Mouse (Mus musculus) spleen, postnatal 36 days (tissue): ENCODE data around the gene Wscd2.

ENCODE experiments used
- DNase-seq, 2 experiments: peaks; one replicate each; pipeline ENCODE4 v3.0.0; 2022; ENCODE audit warnings: low spot score in 2 of 2, mixed read lengths in 1 of 2

Gene Wscd2

GRCm38 (mm10) chr5:113539438-113539837, 49.3 kb downstream of the Wscd2 start:
- peak; percentile 12 to 20 for DNase-seq

- no peak for DNase-seq
Measured at GRCm38 (mm10) chr5:113539858-113540257, 49.7 kb downstream of the Wscd2 start.

- no peak for DNase-seq
Measured at GRCm38 (mm10) chr5:113541196-113541595, 51.1 kb downstream of the Wscd2 start.

- DNase-seq: no peak
Measured at GRCm38 (mm10) chr5:113542885-113543476, 52.8 kb downstream of the Wscd2 start.

GRCm38 (mm10) chr5:113547949-113548700, 58.0 kb downstream of the Wscd2 start:
- DNase-seq: no peak

- DNase-seq: no peak
Measured at GRCm38 (mm10) chr5:113550249-113550648, 60.1 kb downstream of the Wscd2 start.

GRCm38 (mm10) chr5:113550759-113551158, 60.6 kb downstream of the Wscd2 start:
- DNase-seq: no peak

GRCm38 (mm10) chr5:113553402-113553897, 63.3 kb downstream of the Wscd2 start:
- DNase-seq: no peak

GRCm38 (mm10) chr5:113554095-113554494, 64.0 kb downstream of the Wscd2 start:
- no peak for DNase-seq

- no peak for DNase-seq
Measured at GRCm38 (mm10) chr5:113554571-113554970, 64.4 kb downstream of the Wscd2 start.

GRCm38 (mm10) chr5:113555684-113556083, 65.6 kb downstream of the Wscd2 start:
- DNase-seq: no peak

GRCm38 (mm10) chr5:113558065-113558464, 67.9 kb downstream of the Wscd2 start:
- DNase-seq: no peak

- DNase-seq: no peak
Measured at GRCm38 (mm10) chr5:113559627-113560026, 69.5 kb downstream of the Wscd2 start.

- DNase-seq: no peak
Measured at GRCm38 (mm10) chr5:113564463-113564862, 74.3 kb downstream of the Wscd2 start.

GRCm38 (mm10) chr5:113565101-113565854, 75.1 kb downstream of the Wscd2 start:
- DNase-seq: no peak

- no peak for DNase-seq
Measured at GRCm38 (mm10) chr5:113565858-113566257, 75.7 kb downstream of the Wscd2 start.

GRCm38 (mm10) chr5:113570056-113570717, 80.1 kb downstream of the Wscd2 start:
- no peak for DNase-seq

- no peak for DNase-seq
Measured at GRCm38 (mm10) chr5:113577555-113577954, 87.4 kb downstream of the Wscd2 start.

- no peak for DNase-seq
Measured at GRCm38 (mm10) chr5:113578428-113578827, 88.3 kb downstream of the Wscd2 start.

GRCm38 (mm10) chr5:113579128-113579527, 89.0 kb downstream of the Wscd2 start:
- no peak for DNase-seq

- no peak for DNase-seq
Measured at GRCm38 (mm10) chr5:113580248-113580647, 90.1 kb downstream of the Wscd2 start.

GRCm38 (mm10) chr5:113580801-113581200, 90.7 kb downstream of the Wscd2 start:
- no peak for DNase-seq
